Mouse (Mus musculus) monocyte, adult 59 days (primary cell): ENCODE results near the gene Tuba1b. TPM values are rescaled to one million over a fixed set of nuclear protein-coding genes. Genes with fewer than 3 reads are reported as not detected.

Experiments used
- total RNA-seq, 2 experiments: library from RNA; stranded (reverse); gene quantifications; one replicate each; pipeline ENCODE4 v1.2.4; 2023

Tuba1b gene
- 100 to 1,000 TPM; 138 to 142 TPM for total RNA-seq

DNA sequence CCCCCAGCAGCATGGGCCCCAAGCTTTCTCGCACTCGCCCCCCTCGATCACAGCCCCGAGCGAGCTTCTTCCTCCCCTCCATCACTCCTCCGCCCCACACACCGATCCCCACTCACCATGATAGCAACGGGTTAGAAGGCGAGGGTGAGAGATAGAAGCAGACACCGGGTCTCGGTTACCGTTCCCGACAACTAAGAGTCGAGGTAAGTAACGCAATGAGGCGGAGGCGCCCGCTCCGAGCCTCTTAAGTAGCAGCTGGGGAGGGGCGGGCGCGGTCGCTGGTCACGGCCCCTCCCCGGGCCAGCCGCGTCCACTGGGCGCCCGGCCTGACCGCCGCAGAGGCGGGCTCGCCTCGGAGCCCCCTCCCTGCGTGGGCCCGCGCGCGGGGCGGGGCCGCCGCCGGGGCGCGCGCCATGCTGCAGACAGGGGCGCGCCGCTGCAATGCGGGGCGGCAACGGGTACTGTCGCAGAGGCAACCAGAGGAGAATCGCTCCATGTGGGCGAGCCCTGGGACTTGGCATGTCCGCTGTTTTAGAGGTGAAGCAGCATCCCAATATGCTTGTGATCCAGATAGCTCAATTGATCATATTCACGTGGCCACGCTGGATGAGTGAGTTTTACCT, at the start of gene Tuba1b:
Tuba1b (minus strand) TSS at position 349 of the 623 bp plus-strand sequence.

DNA sequence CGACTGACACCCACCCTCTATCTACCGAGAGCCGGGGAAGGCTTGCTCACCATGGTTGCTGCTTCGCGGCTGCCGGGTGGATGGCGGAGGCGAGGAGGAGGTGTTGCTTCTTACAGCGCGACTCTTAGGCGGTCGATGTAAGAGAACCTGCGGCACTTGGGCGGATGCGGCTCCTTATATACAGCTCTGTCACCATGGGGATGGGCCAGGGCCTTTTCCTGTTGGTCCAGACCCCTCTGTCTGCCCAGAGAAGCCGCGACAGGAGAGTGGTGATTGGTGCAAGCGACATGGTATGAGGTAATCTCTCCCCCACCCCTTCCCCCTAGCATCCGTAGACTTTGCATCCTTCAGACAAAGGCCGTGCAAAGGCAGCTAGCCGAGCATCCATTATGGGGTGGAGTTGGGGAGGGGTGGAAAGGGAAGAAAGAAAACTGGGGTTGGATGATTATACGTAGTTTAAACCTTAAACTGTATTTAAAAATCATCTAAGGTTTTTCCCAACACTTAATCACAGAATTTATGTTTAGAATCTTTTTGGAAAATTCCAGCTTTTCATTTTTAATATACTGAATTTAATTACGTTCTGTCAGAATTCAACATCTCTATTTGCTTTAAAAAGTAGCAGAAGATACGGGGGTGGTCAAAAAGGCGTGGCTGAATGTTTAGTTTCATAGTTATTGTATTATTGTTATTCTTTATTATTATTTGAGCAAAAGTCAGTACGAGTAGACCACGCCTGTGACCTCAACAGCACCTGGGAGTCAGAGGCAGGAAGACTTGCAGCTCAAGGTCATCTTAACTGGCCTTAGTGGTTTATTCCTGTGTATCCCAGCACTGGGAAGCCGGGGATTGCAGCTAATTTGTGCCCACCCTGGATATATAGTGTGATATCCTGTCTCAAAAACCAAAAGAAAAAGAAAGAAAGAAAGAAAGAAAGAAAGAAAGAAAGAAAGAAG, 19.3 kb upstream of the Tuba1b start, which contains the start of the genes Gm49450 and Tuba1a:
Gm49450 (minus strand) TSS at position 151 of the 956 bp plus-strand sequence.
Tuba1a (minus strand) TSS at position 303 of the 956 bp plus-strand sequence.

DNA sequence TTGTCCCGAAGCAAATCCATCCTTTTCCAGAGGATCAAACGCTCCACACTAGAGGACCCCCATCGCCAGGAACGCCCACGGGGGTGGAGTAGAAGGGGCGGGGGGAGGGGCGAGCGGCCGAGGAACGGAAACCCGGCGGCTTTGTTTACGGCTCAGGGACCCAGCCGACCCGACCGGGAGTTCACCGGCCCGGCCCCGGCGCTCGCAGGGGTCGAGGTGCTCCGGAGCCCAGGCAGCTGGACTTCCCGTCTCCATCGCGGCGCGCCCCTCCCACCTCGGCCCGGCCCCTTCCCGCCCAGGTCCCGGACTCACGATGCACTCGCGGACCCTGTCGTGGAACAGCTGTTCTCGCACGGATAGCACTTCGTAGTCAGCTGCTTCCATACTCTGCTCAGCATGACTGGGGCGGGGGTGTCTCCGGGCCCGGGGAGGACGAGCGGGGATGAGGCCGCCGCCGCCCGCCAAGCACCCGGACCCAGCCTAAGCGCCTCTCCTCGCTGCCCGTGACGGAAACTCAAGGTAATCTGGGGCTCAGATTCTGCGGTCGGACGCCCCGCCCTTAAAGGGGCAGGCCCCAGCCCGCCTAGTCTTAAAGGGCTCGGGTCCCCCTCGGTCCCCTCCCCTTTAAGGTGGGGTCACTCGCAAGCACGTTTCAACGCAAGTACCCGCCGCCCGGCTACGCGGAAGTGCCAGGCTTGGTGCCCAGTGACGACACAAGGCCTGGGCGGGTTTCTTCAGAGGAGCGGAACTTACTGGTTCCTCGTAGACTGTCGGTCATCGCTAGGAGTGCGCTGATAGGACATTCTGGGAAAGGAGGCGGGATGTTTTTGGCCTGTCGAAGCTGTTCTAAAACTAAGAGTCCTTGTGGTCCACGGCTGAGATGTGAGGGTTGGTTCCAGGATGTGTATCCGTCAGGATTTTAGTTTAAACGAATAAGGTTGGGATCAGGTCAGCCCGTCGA, 16.5 kb downstream of the Tuba1b start, which contains the start of gene Lmbr1l:
Lmbr1l (minus strand) TSS at position 694 of the 961 bp plus-strand sequence.

DNA sequence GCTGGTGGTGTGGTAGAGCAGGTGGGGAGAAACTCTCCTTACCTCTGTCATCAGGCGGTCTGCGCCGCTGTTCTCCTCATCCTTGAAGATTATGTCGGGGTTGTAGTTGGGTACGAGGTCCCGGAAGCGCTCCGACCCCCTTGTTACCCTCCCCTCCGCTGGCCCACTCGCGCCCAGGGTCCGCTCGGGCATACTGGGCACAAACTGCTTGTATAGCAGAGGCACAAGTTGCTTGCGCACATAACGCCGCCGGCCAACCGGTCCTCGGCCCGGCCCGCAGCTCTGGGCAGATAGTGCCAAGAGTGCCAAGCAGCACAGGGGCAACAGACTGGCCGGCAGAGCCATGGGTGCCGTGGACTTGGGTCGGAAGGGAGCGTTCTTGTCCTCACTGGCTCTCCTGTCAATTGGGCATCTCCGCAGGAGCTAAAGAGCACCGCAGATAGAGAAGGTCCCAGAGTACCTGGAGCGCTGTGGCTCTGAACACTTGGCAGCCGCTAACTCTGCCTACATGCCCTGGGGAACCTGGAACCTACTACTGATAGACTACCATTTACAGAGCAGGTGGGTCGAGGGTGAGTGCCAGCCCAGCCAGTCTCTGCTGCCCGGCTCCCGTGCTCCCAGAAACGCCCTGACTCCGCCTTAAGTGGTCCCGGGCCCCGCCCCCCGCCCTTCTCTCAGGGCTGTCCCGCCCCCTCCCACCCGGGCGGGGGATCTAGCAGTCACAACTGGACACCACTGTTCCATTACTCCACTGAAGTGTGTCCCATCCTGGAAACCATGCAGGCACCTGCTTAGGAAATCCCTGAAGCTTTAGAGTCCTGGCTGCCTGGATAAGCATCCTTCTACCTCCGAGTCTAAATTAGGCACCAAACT, 36.2 kb downstream of the Tuba1b start, which contains the start of gene Dhh:
Dhh (minus strand) TSS at position 613 of the 873 bp plus-strand sequence.

DNA sequence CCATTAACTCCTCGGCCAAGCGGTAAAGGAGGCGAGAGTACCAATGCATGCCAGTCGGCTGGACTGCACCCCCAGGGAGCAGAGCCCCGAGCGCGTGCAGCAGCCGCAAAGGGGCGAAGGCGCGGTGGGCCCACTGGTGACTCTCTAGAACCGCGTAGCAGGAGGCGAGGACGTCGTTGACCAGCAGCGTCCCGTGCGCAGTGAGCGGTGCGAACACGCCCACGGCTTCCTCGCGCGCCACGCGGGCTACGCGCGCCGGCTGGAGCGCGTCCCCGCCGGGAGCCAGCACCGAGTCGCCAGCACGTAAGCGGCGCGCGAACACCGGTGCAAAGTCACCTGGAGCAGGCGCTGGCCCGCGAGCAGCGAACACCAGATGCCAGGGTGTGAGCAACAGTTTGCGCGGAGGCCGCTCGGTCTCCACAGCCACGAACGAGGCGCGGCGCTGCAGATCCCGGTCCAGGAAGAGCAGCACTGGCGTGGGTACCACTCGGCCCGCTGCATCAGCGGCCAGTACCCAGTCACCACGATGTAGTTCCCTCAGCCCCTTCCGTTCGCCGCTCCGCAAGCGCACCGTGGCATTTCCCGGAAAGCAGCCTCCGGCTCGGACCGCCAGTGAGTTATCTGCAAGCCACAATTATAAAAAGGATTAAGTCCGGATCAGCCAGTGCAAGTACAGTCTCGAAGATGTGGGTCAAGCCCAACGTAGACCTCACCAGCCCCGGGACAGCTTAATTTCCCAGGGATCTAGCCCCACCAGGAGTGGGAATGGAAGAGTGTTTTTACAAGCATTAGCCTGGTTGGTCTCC, 40.2 kb downstream of the Tuba1b start, which contains the start of gene Rhebl1:
Rhebl1 (minus strand) TSS at position 601 of the 806 bp plus-strand sequence.

Other genes with a start within 250 kb of the Tuba1b start
- not detected for gene Ccdc65, start 226.4 kb downstream of the Tuba1b start, total RNA-seq
- 1 to 10 TPM in 1 of 2 experiments, under 1 TPM in 1; 0.94 to 1.3 TPM for gene Fkbp11, start 206.4 kb downstream of the Tuba1b start, total RNA-seq
- 10 to 100 TPM; 85.4 to 92.2 TPM for gene Arf3, start 171.4 kb downstream of the Tuba1b start, total RNA-seq
- gene Wnt10b, start 156.4 kb downstream of the Tuba1b start, total RNA-seq = not detected
- not detected for gene Wnt1, start 144.7 kb downstream of the Tuba1b start, total RNA-seq
- gene Ddn, start 125.1 kb downstream of the Tuba1b start, total RNA-seq = not detected
- 10 to 100 TPM; 54.0 to 54.3 TPM for gene Prkag1, start 103.0 kb downstream of the Tuba1b start, total RNA-seq
- 100 to 1,000 TPM; 118 to 120 TPM for gene Kmt2d, start 63.4 kb downstream of the Tuba1b start, total RNA-seq
- gene Rhebl1, start 40.0 kb downstream of the Tuba1b start, total RNA-seq = 10 to 100 TPM in 1 of 2 experiments, 1 to 10 TPM in 1; 4.6 to 10.5 TPM
- not detected for gene Dhh, start 36.0 kb downstream of the Tuba1b start, total RNA-seq
- gene Lmbr1l, start 16.3 kb downstream of the Tuba1b start, total RNA-seq = 100 to 1,000 TPM; 112 to 113 TPM
- gene Gm49450, start 19.0 kb upstream of the Tuba1b start, total RNA-seq = not detected
- 100 to 1,000 TPM; 119 to 136 TPM for gene Tuba1a, start 19.1 kb upstream of the Tuba1b start, total RNA-seq
- gene Tuba1c, start 95.3 kb upstream of the Tuba1b start, total RNA-seq = 100 to 1,000 TPM; 144 to 185 TPM
- not detected for gene Prph, start 120.6 kb upstream of the Tuba1b start, total RNA-seq
- gene Troap, start 140.0 kb upstream of the Tuba1b start, total RNA-seq = 1 to 10 TPM in 1 of 2 experiments, not detected in 1; 2.2 TPM
- not detected for gene C1ql4, start 153.3 kb upstream of the Tuba1b start, total RNA-seq
- 10 to 100 TPM in 1 of 2 experiments, 1 to 10 TPM in 1; 9.7 to 10.2 TPM for gene Dnajc22, start 158.6 kb upstream of the Tuba1b start, total RNA-seq
- 1 to 10 TPM in 1 of 2 experiments, under 1 TPM in 1; 0.97 to 1.0 TPM for gene Spats2, start 191.4 kb upstream of the Tuba1b start, total RNA-seq